Mouse (Mus musculus) myocyte (in vitro differentiated cells): ENCODE data around the gene Sppl2a.

Experiments used
- CEBPB ChIP-seq: IDR thresholded peaks from 2 replicates; pipeline ENCODE4 v1.6.1; 2011; ENCODE audit warnings: mild to moderate bottlenecking, moderate library complexity; ENCODE audit not compliant: poor library complexity, insufficient read depth, severe bottlenecking
- E2F4 ChIP-seq: IDR thresholded peaks from one replicate; pipeline ENCODE4 v1.6.1; 2011; ENCODE audit warnings: mild to moderate bottlenecking, control low read depth, moderate library complexity; ENCODE audit not compliant: insufficient read depth
- MAX ChIP-seq: IDR thresholded peaks from one replicate; pipeline ENCODE4 v1.6.1; 2011; ENCODE audit warnings: low read depth, mild to moderate bottlenecking, control low read depth
- MYOD1 ChIP-seq, 3 experiments: IDR thresholded peaks; one replicate each; pipeline ENCODE4 v1.6.1; 2011; ENCODE audit warnings: control low read depth in 2 of 3, low read depth in 2 of 3, mild to moderate bottlenecking in 2 of 3, moderate library complexity in 1 of 3; ENCODE audit not compliant: insufficient read length in 2 of 3, control insufficient read depth in 1 of 3
- MYOG ChIP-seq, 3 experiments: IDR thresholded peaks; one replicate each; pipeline ENCODE4 v1.6.1; 2011; ENCODE audit warnings: control low read depth in 2 of 3, low read depth in 2 of 3, mild to moderate bottlenecking in 2 of 3; ENCODE audit not compliant: insufficient read length in 2 of 3, control insufficient read depth in 1 of 3, insufficient read depth in 1 of 3
- POLR2A ChIP-seq: IDR thresholded peaks from one replicate; pipeline ENCODE4 v1.6.1; 2011; ENCODE audit warnings: low read depth, mild to moderate bottlenecking, control low read depth, moderate library complexity; ENCODE audit not compliant: insufficient read length
- POLR2AphosphoS2 ChIP-seq: IDR thresholded peaks from one replicate; pipeline ENCODE4 v1.6.1; 2011; ENCODE audit warnings: low read depth, control low read depth; ENCODE audit not compliant: insufficient read length
- REST ChIP-seq: IDR thresholded peaks from one replicate; pipeline ENCODE4 v1.6.1; 2011; ENCODE audit warnings: mild to moderate bottlenecking, control low read depth, moderate library complexity; ENCODE audit not compliant: insufficient read depth, insufficient read length
- SRF ChIP-seq: IDR thresholded peaks from one replicate; pipeline ENCODE4 v1.6.1; 2011; ENCODE audit warnings: low read depth; ENCODE audit not compliant: control insufficient read depth, insufficient read length
- TCF12 ChIP-seq: IDR thresholded peaks from one replicate; pipeline ENCODE4 v1.6.1; 2011; ENCODE audit warnings: mild to moderate bottlenecking, control low read depth; ENCODE audit not compliant: poor library complexity, insufficient read depth, severe bottlenecking
- TCF3 ChIP-seq: IDR thresholded peaks from one replicate; pipeline ENCODE4 v1.6.1; 2011; ENCODE audit warnings: low read depth, control low read depth; ENCODE audit not compliant: insufficient read length
- USF1 ChIP-seq: IDR thresholded peaks from one replicate; pipeline ENCODE4 v1.6.1; 2011; ENCODE audit warnings: low read depth, mild to moderate bottlenecking, control low read depth, moderate library complexity

DNA sequence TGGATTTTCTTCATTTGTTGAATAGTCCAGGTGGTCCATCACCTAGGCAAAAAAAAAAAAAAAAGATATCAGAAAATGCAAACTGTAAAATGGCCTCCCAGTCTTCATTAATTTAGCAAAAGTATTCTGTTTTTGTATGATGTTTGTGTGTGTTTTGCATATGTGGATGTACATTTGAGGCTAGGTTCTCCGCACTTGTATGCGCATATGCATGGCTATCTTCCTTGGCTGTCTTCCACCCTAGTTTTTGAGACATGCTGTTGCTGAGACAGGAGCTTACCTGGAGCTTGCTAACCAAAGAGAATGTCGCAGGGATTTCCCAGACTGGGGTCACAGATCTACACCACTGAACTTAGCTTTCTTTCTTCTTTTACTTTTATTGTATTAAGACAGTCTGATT lies 38.8 kb downstream of the Sppl2a start:
- no peak for TF ChIP-seq POLR2A
- no peak for TF ChIP-seq POLR2AphosphoS2
- TF ChIP-seq MYOG (IDR thresholded peaks at IDR 0.05; ENCODE audit: control insufficient read depth in 1 of 3, insufficient read depth in 1 of 3, insufficient read length in 2 of 3, low read depth in 2 of 3), result no peak
- no peak for TF ChIP-seq TCF3
- no peak for TF ChIP-seq REST
- no peak for TF ChIP-seq USF1
- TF ChIP-seq SRF, result no peak
- no peak for TF ChIP-seq MAX
- no peak for TF ChIP-seq E2F4
- no peak for TF ChIP-seq TCF12
- no peak for TF ChIP-seq CEBPB
- no peak for TF ChIP-seq MYOD1 (IDR thresholded peaks at IDR 0.05; ENCODE audit: control insufficient read depth in 1 of 3, insufficient read length in 2 of 3, low read depth in 2 of 3)
